Mouse (Mus musculus): ENCODE measurements at regions not wholly inside any gene's neighbourhood (a gene's known extent, or its start where the extent isn't known, plus 50 kb on each side); places are given as distances from the start of the nearest gene placed in this dataset.

- Histone ChIP-seq H3K4me3 (ENCODE audit: insufficient read depth in 1 of 2, low read depth in 2 of 2, low read length in 2 of 2) (no peak overlapping the region), H3K36me3 (replicated peaks; ENCODE audit: control insufficient read depth, insufficient read depth, low read depth) (no peaks in the 10 kb centered on the region), H3K27ac (no peak overlapping the region), H3K9ac (replicated peaks) (no peak overlapping the region), H3K9me3 (ENCODE audit: control insufficient read depth, low read length) (no peaks in the 10 kb centered on the region), H3K27me3 (ENCODE audit: control insufficient read depth, insufficient read depth, low read length) (no peaks in the 10 kb centered on the region), H3K4me1 (replicated peaks; ENCODE audit: control insufficient read depth in 2 of 2, insufficient read depth in 2 of 2, low read length in 1 of 2) (no peaks in the 10 kb centered on the region), H3K4me2 (ENCODE audit: low read depth) (no peak overlapping the region)
- DNase-seq (ENCODE audit: low read depth in 3 of 3, low spot score in 3 of 3) (no peak), ATAC-seq (ENCODE audit: insufficient read depth) (no peak)
- no peak for TF ChIP-seq EP300 (IDR thresholded peaks at IDR 0.05; ENCODE audit: low read depth)
These were observed 233.1 kb upstream of the Zpld1 start for GRCm38 (mm10) chr16:55530844-55531243.

- Histone ChIP-seq H3K27me3 (ENCODE audit: control insufficient read depth, insufficient read depth, low read length) (no peaks in the 10 kb centered on the region), H3K4me3 (ENCODE audit: insufficient read depth in 1 of 2, low read depth in 2 of 2, low read length in 2 of 2) (no peak overlapping the region), H3K27ac (no peak overlapping the region), H3K4me1 (replicated peaks; ENCODE audit: control insufficient read depth in 2 of 2, insufficient read depth in 2 of 2, low read length in 1 of 2) (no peaks in the 10 kb centered on the region), H3K9ac (replicated peaks) (no peak overlapping the region), H3K36me3 (replicated peaks; ENCODE audit: control insufficient read depth, insufficient read depth, low read depth) (no peaks in the 10 kb centered on the region), H3K9me3 (ENCODE audit: control insufficient read depth, low read length) (no peaks in the 10 kb centered on the region), H3K4me2 (ENCODE audit: low read depth) (no peak overlapping the region)
- ATAC-seq (ENCODE audit: insufficient read depth) = no peak
- DNase-seq (ENCODE audit: low read depth in 3 of 3, low spot score in 3 of 3) = no peak
- 64% methylated on average over 5 of the region's 5 CpGs for WGBS (ENCODE audit: insufficient replicate concordance)
- TF ChIP-seq CTCF (IDR thresholded peaks at IDR 0.05; ENCODE audit: low read depth) = no peak
- no peak for TF ChIP-seq EP300 (IDR thresholded peaks at IDR 0.05; ENCODE audit: low read depth)
These were observed 229.9 kb upstream of the Zpld1 start for GRCm38 (mm10) chr16:55527680-55528079.

GRCm38 (mm10) chr16:55526230-55526842, 228.6 kb upstream of the Zpld1 start:
- no peaks in the 10 kb centered on the region for H3K4me1 ChIP-seq (replicated peaks; ENCODE audit: control insufficient read depth in 2 of 2, insufficient read depth in 2 of 2, low read length in 1 of 2)
- no peak for DNase-seq (ENCODE audit: low read depth in 3 of 3, low spot score in 3 of 3)
- H3K4me3 ChIP-seq (ENCODE audit: insufficient read depth in 1 of 2, low read depth in 2 of 2, low read length in 2 of 2) = no peak overlapping the region
- no peaks in the 10 kb centered on the region for H3K9me3 ChIP-seq (ENCODE audit: control insufficient read depth, low read length)
- ATAC-seq (ENCODE audit: insufficient read depth) = no peak
- WGBS (ENCODE audit: insufficient replicate concordance) = 46% methylated on average over 5 of the region's 5 CpGs
- H3K36me3 ChIP-seq (replicated peaks; ENCODE audit: control insufficient read depth, insufficient read depth, low read depth) = no peaks in the 10 kb centered on the region
- TF ChIP-seq EP300 (IDR thresholded peaks at IDR 0.05; ENCODE audit: low read depth) = no peak
- no peak for TF ChIP-seq CTCF (IDR thresholded peaks at IDR 0.05; ENCODE audit: low read depth)
- H3K27me3 ChIP-seq (ENCODE audit: control insufficient read depth, insufficient read depth, low read length) = no peaks in the 10 kb centered on the region
- no peak overlapping the region for H3K27ac ChIP-seq
- no peak overlapping the region for H3K4me2 ChIP-seq (ENCODE audit: low read depth)
- H3K9ac ChIP-seq (replicated peaks) = no peak overlapping the region

- H3K4me3 ChIP-seq (ENCODE audit: insufficient read depth in 1 of 2, low read depth in 2 of 2, low read length in 2 of 2) = no peak overlapping the region
- no peak overlapping the region for H3K9ac ChIP-seq (replicated peaks)
- no peaks in the 10 kb centered on the region for H3K27me3 ChIP-seq (ENCODE audit: control insufficient read depth, insufficient read depth, low read length)
- 76% methylated on average over 1 of the region's 1 CpGs for WGBS (ENCODE audit: insufficient replicate concordance)
- no peaks in the 10 kb centered on the region for H3K4me1 ChIP-seq (replicated peaks; ENCODE audit: control insufficient read depth in 2 of 2, insufficient read depth in 2 of 2, low read length in 1 of 2)
- ATAC-seq (ENCODE audit: insufficient read depth) = no peak
- H3K36me3 ChIP-seq (replicated peaks; ENCODE audit: control insufficient read depth, insufficient read depth, low read depth) = no peaks in the 10 kb centered on the region
- H3K9me3 ChIP-seq (ENCODE audit: control insufficient read depth, low read length) = no peaks in the 10 kb centered on the region
- H3K27ac ChIP-seq = no peak overlapping the region
- H3K4me2 ChIP-seq (ENCODE audit: low read depth) = no peak overlapping the region
- no peak for DNase-seq (ENCODE audit: low read depth in 3 of 3, low spot score in 3 of 3)
- no peak for TF ChIP-seq CTCF (IDR thresholded peaks at IDR 0.05; ENCODE audit: low read depth)
- TF ChIP-seq EP300 (IDR thresholded peaks at IDR 0.05; ENCODE audit: low read depth) = no peak
These were observed 225.5 kb upstream of the Zpld1 start for GRCm38 (mm10) chr16:55523264-55523663.

- Histone ChIP-seq H3K4me1 (replicated peaks; ENCODE audit: control insufficient read depth in 2 of 2, insufficient read depth in 2 of 2, low read length in 1 of 2) (no peaks in the 10 kb centered on the region), H3K4me3 (ENCODE audit: insufficient read depth in 1 of 2, low read depth in 2 of 2, low read length in 2 of 2) (no peak overlapping the region), H3K27me3 (ENCODE audit: control insufficient read depth, insufficient read depth, low read length) (no peaks in the 10 kb centered on the region), H3K9ac (replicated peaks) (no peak overlapping the region), H3K9me3 (ENCODE audit: control insufficient read depth, low read length) (no peaks in the 10 kb centered on the region), H3K36me3 (replicated peaks; ENCODE audit: control insufficient read depth, insufficient read depth, low read depth) (no peaks in the 10 kb centered on the region), H3K4me2 (ENCODE audit: low read depth) (no peak overlapping the region), H3K27ac (no peak overlapping the region)
- ATAC-seq (ENCODE audit: insufficient read depth) (no peak), DNase-seq (ENCODE audit: low read depth in 3 of 3, low spot score in 3 of 3) (no peak)
- 3% methylated on average over 1 of the region's 1 CpGs for WGBS (ENCODE audit: insufficient replicate concordance)
- TF ChIP-seq CTCF (IDR thresholded peaks at IDR 0.05; ENCODE audit: low read depth) (no peak), EP300 (IDR thresholded peaks at IDR 0.05; ENCODE audit: low read depth) (no peak)
These were observed 224.5 kb upstream of the Zpld1 start for GRCm38 (mm10) chr16:55522283-55522682.
